In genomic region chr13:29854876-29855275, GRCm38 (mm10) we compare ENCODE assay signal across 8 mouse cellular contexts. TPM values are rescaled to one million over a fixed set of nuclear protein-coding genes. Genes with fewer than 3 reads are reported as not detected.
DNase-seq lines count a peak whose midpoint lies in the region; ATAC-seq and TF ChIP-seq lines count a peak whose summit lies in the region.

No protein-coding gene starts in this region.

- in situ Hi-C loops in CH12.LX (cut with MboI; ENCODE audit: low pct_ligation_motif_present, low pct_unique_long_range_greater_than_20kb, low sequenced_read_pairs) = loop anchor here (10.0 kb wide), 1 partner anchor 400 kb away; no protein-coding TSS in a partner anchor

- peak overlapping the region; percentile 92 for H3K4me3 ChIP-seq in heart, adult 2 months
- H3K4me3 ChIP-seq in CH12.LX (replicated peaks in 1 of 3; ENCODE audit: low read depth in 2 of 3, low read length in 2 of 3, poor library complexity in 1 of 3) (peak overlapping the region; percentile 66 to 85 (median 84)), macrophage (ENCODE audit: inconsistent target) (peak overlapping the region; percentile 93)
- peak overlapping the region; percentile 86 for H3K4me3 ChIP-seq in forebrain, postnatal 0 days (ENCODE audit: low read depth, low read length)

- H3K79me2 ChIP-seq in heart, adult 2 months (replicated peaks; ENCODE audit: control insufficient read depth, insufficient read depth, low read length) = peaks cover 2% of the 10 kb centered on the region; the same call in 1 of the 2 replicates
- H3K79me2 ChIP-seq in CH12.LX (replicated peaks; ENCODE audit: control insufficient read depth, extremely low read depth, insufficient read depth, poor library complexity, severe bottlenecking) (peaks cover 22% of the 10 kb centered on the region), macrophage (ENCODE audit: inconsistent target) (peaks cover 48% of the 10 kb centered on the region)

- peaks cover 2% of the 10 kb centered on the region for H3K4me1 ChIP-seq in heart, adult 2 months (ENCODE audit: control insufficient read depth, insufficient read depth, low read length)
- peaks cover 2 to 32% of the 10 kb centered on the region in 2 experiments; a peak in 3 of 4 replicates for H3K4me1 ChIP-seq in CH12.LX (ENCODE audit: control insufficient read depth in 1 of 2, insufficient read depth in 2 of 2)
- H3K4me1 ChIP-seq in forebrain, postnatal 0 days (ENCODE audit: insufficient read depth) = no peaks in the 10 kb centered on the region

- TF ChIP-seq CTCF in heart, adult 2 months (IDR thresholded peaks at IDR 0.05) = no peak
- no peak for TF ChIP-seq CTCF in CH12.LX (conservative IDR thresholded peaks at IDR 0.05 in 1 of 2, IDR thresholded peaks at IDR 0.05 in 1 of 2; ENCODE audit: low read depth in 2 of 2, low read length in 2 of 2)
- TF ChIP-seq CTCF in forebrain, postnatal 0 days (IDR thresholded peaks at IDR 0.05; ENCODE audit: low read depth) = no peak

- no peak for TF ChIP-seq RAD21 in CH12.LX (IDR thresholded peaks at IDR 0.05; ENCODE audit: low read depth, low read length)

- peaks cover 7% of the 10 kb centered on the region for H3K36me3 ChIP-seq in heart, adult 2 months (ENCODE audit: control insufficient read depth, insufficient read depth, low read length)
- H3K36me3 ChIP-seq in CH12.LX (replicated peaks in 1 of 2; ENCODE audit: control insufficient read depth in 1 of 2, insufficient read depth in 1 of 2, low read length in 1 of 2) (peaks cover 6 to 33% of the 10 kb centered on the region in 2 experiments), macrophage (ENCODE audit: inconsistent target) (0 out of 2 replicates have a peak, but pooled peaks cover 6% of the 10 kb centered on the region)
- H3K36me3 ChIP-seq in forebrain, postnatal 0 days (ENCODE audit: insufficient read depth) = no peaks in the 10 kb centered on the region

- WGBS in heart, adult 2 months = 0% methylated on average over 5 of the region's 5 CpGs
- WGBS in forebrain, postnatal 0 days = 3% methylated on average over 5 of the region's 5 CpGs
- 0% methylated on average over 4 of the region's 5 CpGs for WGBS in macrophage (ENCODE audit: missing documents)

- no peak for TF ChIP-seq EP300 in heart, adult 2 months (IDR thresholded peaks at IDR 0.05; ENCODE audit: insufficient read depth, low read depth, low read length)
- TF ChIP-seq EP300 in CH12.LX (IDR thresholded peaks at IDR 0.05; ENCODE audit: low read length) = no peak

- DNase-seq in heart, adult 2 months = no peak
- DNase-seq in heart, adult 11 months = no peak
- DNase-seq in CH12.LX (ENCODE audit: extremely low read depth) = no peak
- DNase-seq in forebrain, postnatal 0 days = no peak
- DNase-seq in right cerebral cortex, adult 2 months (ENCODE audit: low spot score in 2 of 2) = no peak
- no peak for DNase-seq in cerebellum, adult 9-11 months
- DNase-seq in kidney, postnatal 10 days = no peak

- no peak overlapping the region for H3K4me2 ChIP-seq in CH12.LX (ENCODE audit: insufficient read depth, low read depth, poor library complexity, severe bottlenecking)
- H3K4me2 ChIP-seq in forebrain, postnatal 0 days (ENCODE audit: low read depth) = peak overlapping the region; percentile 72

- no peaks in the 10 kb centered on the region for H3K27me3 ChIP-seq in heart, adult 2 months (ENCODE audit: control insufficient read depth, insufficient read depth, low read length)
- no peaks in the 10 kb centered on the region for H3K27me3 ChIP-seq in CH12.LX (replicated peaks)
- no peaks in the 10 kb centered on the region for H3K27me3 ChIP-seq in forebrain, postnatal 0 days (ENCODE audit: insufficient read depth, low read length)

- dilution Hi-C loops in CH12.LX (cut with MboI; ENCODE audit: extremely low pct_ligation_motif_present, extremely low pct_unique_long_range_greater_than_20kb, low sequenced_read_pairs) = no loop called here

- H3K9ac ChIP-seq in heart, adult 2 months (ENCODE audit: low read depth, low read length) = peak overlapping the region; percentile 80
- H3K9ac ChIP-seq in CH12.LX (ENCODE audit: insufficient read depth, low read depth) = peak overlapping the region; percentile 51
- H3K9ac ChIP-seq in forebrain, postnatal 0 days = peak overlapping the region; percentile 58

- ATAC-seq in forebrain, postnatal 0 days = no peak

- H3K9me3 ChIP-seq in CH12.LX (replicated peaks; ENCODE audit: low read length) = no peaks in the 10 kb centered on the region
- no peaks in the 10 kb centered on the region for H3K9me3 ChIP-seq in forebrain, postnatal 0 days (ENCODE audit: low read length)

- no peak for TF ChIP-seq POLR2A in heart, adult 2 months (IDR thresholded peaks at IDR 0.05; ENCODE audit: insufficient read depth, low read depth, low read length)
- TF ChIP-seq POLR2A in CH12.LX (IDR thresholded peaks at IDR 0.05; ENCODE audit: low read depth, low read length) = no peak

- intact Hi-C loops in heart, adult 2 months (cut with DNase I) = loop anchor here (10.0 kb wide), 1 partner anchor 400 kb away; no protein-coding TSS in a partner anchor

- peak overlapping the region; percentile 93 for H3K27ac ChIP-seq in heart, adult 2 months
- H3K27ac ChIP-seq in CH12.LX (ENCODE audit: insufficient read depth, low read depth) (peak overlapping the region; percentile 3; the same call in 1 of the 2 replicates), macrophage (peak overlapping the region; percentile 57)
- H3K27ac ChIP-seq in forebrain, postnatal 0 days (ENCODE audit: low read depth, low read length) = peak overlapping the region; percentile 70; the same call in 1 of the 2 replicates

TF ChIP-seq in CH12.LX, 34 proteins besides CTCF, POLR2A, EP300 and RAD21:
- TF ChIP-seq ZNF384 (IDR thresholded peaks at IDR 0.05; ENCODE audit: low read depth, low read length) (peak; percentile 77), ETS1 (conservative IDR thresholded peaks at IDR 0.05; ENCODE audit: low read depth, low read length) (no peak)

RNA-seq across cellular contexts. Expression of gene Cdkal1, which starts 0.6 kb away (rescaled TPM):
- 10 to 100 TPM; 29.9 to 30.3 TPM for total RNA-seq in heart, adult 2 months (2021)
- 3.9 and 6.8 TPM in 2 replicates for polyA plus RNA-seq in heart, adult 2 months (2012; rRNA removed)
- total RNA-seq in CH12.LX (2012; rRNA removed) (9.5 and 11.3 TPM in 2 replicates), CH12.LX (2014; rRNA removed) (8.7 and 13.3 TPM in 2 replicates)
- polyA plus RNA-seq in CH12.LX (2012; ENCODE audit: insufficient read length, low read depth) (13.7 and 14.9 TPM in 2 replicates), macrophage (2018) (9.0 to 13.5 TPM (median 12.2 TPM) in 3 replicates)
- 16.7 and 17.9 TPM in 2 replicates for total RNA-seq in forebrain, postnatal 0 days (2014; rRNA removed)
- 16.8 and 18.3 TPM in 2 replicates for polyA plus RNA-seq in forebrain, postnatal 0 days (2015; fragmentation: Nextera tagmentation; extraction: Ambion mirVana)
- total RNA-seq in macrophage (2018; cell fraction: chromatin; rRNA removed) = 100 to 1,000 TPM in 24 of 26 experiments, 10 to 100 TPM in 2; 62.1 to 177 (median 149) TPM
- 10 to 100 TPM; 12.7 to 23.1 (median 15.8) TPM for total RNA-seq in macrophage (2018; cell fraction: cytosol; rRNA removed)
- total RNA-seq in macrophage (2018; cell fraction: nucleus; rRNA removed) = 100 to 1,000 TPM in 4 of 26 experiments, 10 to 100 TPM in 22; 24.5 to 123 (median 63.8) TPM

Comparison
In these comparisons a context has a peak if more than half of its experiments do, and no peak if none do; other contexts are left out.
1. H3K27ac ChIP-seq: peak in every context shown above with its lines; median percentile 93 in heart, adult 2 months; 70 in forebrain, postnatal 0 days; 57 in macrophage; 3 in CH12.LX.